In the genomic region with DNA sequence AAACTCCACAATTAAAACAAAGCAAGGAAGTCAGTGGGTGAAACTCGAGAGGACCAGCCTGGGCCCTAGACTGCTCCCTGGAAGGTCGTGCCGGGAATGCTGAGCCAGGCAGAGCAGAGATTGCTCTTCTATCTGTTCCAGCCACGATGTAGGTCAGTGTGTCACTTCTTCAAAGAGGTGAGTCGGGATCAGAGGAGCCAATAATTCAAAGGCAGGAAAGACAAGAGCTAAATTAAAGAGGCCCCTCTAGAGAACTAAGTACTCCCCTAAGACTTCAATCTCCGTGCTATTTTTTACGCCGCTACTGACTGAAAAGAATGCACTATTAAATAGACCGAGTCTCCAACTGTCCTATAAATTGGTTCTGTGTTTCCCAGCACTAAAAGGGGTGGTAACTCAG, we compare ENCODE assay signal across 15 mouse cellular contexts. TPM values are rescaled to one million over a fixed set of nuclear protein-coding genes. Genes with fewer than 3 reads are reported as not detected.
DNase-seq lines count a peak whose midpoint lies in the region; ATAC-seq and TF ChIP-seq lines count a peak whose summit lies in the region.
"Had no signal": no experiment of that assay in that cellular context is flagged by ENCODE, and none has a peak within 500 bp of the region (broad histone marks: within the 10 kb centered on the region; RNA-seq: fewer than 3 reads in every experiment).

No protein-coding gene starts in this region.

- TF ChIP-seq CTCF in layer of hippocampus, adult 2 months (conservative IDR thresholded peaks at IDR 0.05) = no peak

- DNase-seq in embryo, embryonic 10 days (ENCODE audit: low spot score) = peak; percentile 41
- no peak for DNase-seq in embryo, embryonic 9.5 days (ENCODE audit: extremely low spot score)
- DNase-seq in layer of hippocampus, adult 2 months (ENCODE audit: low spot score in 2 of 2) = no peak
- DNase-seq in layer of hippocampus, adult 18-20 months (ENCODE audit: low spot score in 2 of 2) = no peak
- peak; percentile 39 for DNase-seq in Muller cell, postnatal 12 days (ENCODE audit: inconsistent ontology term)
- no peak for DNase-seq in hindbrain, embryonic 14.5 days (ENCODE audit: low spot score)
- DNase-seq in cerebellum, adult 11 months = no peak
- DNase-seq: kidney, adult 8-10 months; liver; thymus, adult 2 months had no signal

- no peaks in the 10 kb centered on the region for H3K36me3 ChIP-seq in hindbrain, embryonic 14.5 days (replicated peaks; ENCODE audit: control insufficient read depth, insufficient read depth)
- H3K36me3 ChIP-seq: embryonic facial prominence, embryonic 15.5 days; forebrain, embryonic 12.5 days; lung, embryonic 15.5 days had no signal

- H3K4me2 ChIP-seq in hindbrain, embryonic 14.5 days (replicated peaks) = no peak overlapping the region
- H3K4me2 ChIP-seq: embryonic facial prominence, embryonic 15.5 days; forebrain, embryonic 12.5 days; lung, embryonic 15.5 days had no signal

- H3K27ac ChIP-seq in layer of hippocampus, adult 2 months = peak overlapping the region; percentile 54; the same call in 1 of the 2 replicates
- 0 out of 2 replicates have a peak overlapping the region, but pooled peaks have one; percentile 30 for H3K27ac ChIP-seq in hindbrain, embryonic 14.5 days
- H3K27ac ChIP-seq: embryonic facial prominence, embryonic 15.5 days; forebrain, embryonic 12.5 days; lung, embryonic 15.5 days had no signal

- 44% methylated on average over 9 of the region's 9 CpGs for WGBS in hindbrain, embryonic 14.5 days

- H3K9me3 ChIP-seq in hindbrain, embryonic 14.5 days (ENCODE audit: control insufficient read depth, low read length) = no peaks in the 10 kb centered on the region
- H3K9me3 ChIP-seq: embryonic facial prominence, embryonic 15.5 days; forebrain, embryonic 12.5 days; lung, embryonic 15.5 days had no signal

- peaks cover 11% of the 10 kb centered on the region for H3K4me1 ChIP-seq in hindbrain, embryonic 14.5 days (replicated peaks; ENCODE audit: control insufficient read depth, insufficient read depth, low read length)

- no peak overlapping the region for H3K9ac ChIP-seq in hindbrain, embryonic 14.5 days
- H3K9ac ChIP-seq: embryonic facial prominence, embryonic 15.5 days; forebrain, embryonic 12.5 days; lung, embryonic 15.5 days had no signal

- no peak overlapping the region for H3K4me3 ChIP-seq in layer of hippocampus, adult 2 months
- H3K4me3 ChIP-seq in hindbrain, embryonic 14.5 days (replicated peaks; ENCODE audit: low read length) = no peak overlapping the region
- H3K4me3 ChIP-seq: embryonic facial prominence, embryonic 15.5 days; forebrain, embryonic 12.5 days; lung, embryonic 15.5 days; myocyte had no signal

- 0 out of 2 replicates have a peak, but pooled peaks have one; percentile 41 for ATAC-seq in hindbrain, embryonic 14.5 days (ENCODE audit: low FRiP score)
- no peak for ATAC-seq in frontal cortex, adult (ENCODE audit: low TSS enrichment)

- no peaks in the 10 kb centered on the region for H3K27me3 ChIP-seq in hindbrain, embryonic 14.5 days (ENCODE audit: control insufficient read depth, insufficient read depth, low read length)
- H3K27me3 ChIP-seq: embryonic facial prominence, embryonic 15.5 days; forebrain, embryonic 12.5 days; lung, embryonic 15.5 days had no signal

RNA-seq across cellular contexts. Expression of gene Ptprj, which starts 43.9 kb away (rescaled TPM):
- 100 to 1,000 TPM; 128 to 130 TPM for total RNA-seq in layer of hippocampus, adult 2 months (2021)
- total RNA-seq in layer of hippocampus, adult 18-20 months (2021) = 100 to 1,000 TPM; 114 TPM
- polyA plus RNA-seq in hindbrain, embryonic 14.5 days (2014; fragmentation: Nextera tagmentation; extraction: Ambion mirVana) = 7.9 and 10.3 TPM in 2 replicates

Comparison
In these comparisons a context has a peak if more than half of its experiments do, and no peak if none do; other contexts are left out.
1. DNase-seq: peak in embryo, embryonic 10 days (single experiment) and Muller cell, postnatal 12 days (single experiment); none in embryo, embryonic 9.5 days (single experiment), layer of hippocampus, adult 2 months (0 of 2), layer of hippocampus, adult 18-20 months (0 of 2), hindbrain, embryonic 14.5 days (single experiment) and cerebellum, adult 11 months (single experiment).